Comparison of ENCODE assay signal across 7 mouse cellular contexts in genomic region chr1:187974396-187974795, GRCm38 (mm10).
DNase-seq lines count a peak whose midpoint lies in the region; ATAC-seq lines count a peak whose summit lies in the region.

No protein-coding gene starts in this region.

- no peaks in the 10 kb centered on the region for H3K36me3 ChIP-seq in neural tube, embryonic 12.5 days

- intact Hi-C loops in left cerebral cortex, postnatal 4 days (cut with DNase I) = loop anchor here (5.0 kb wide), 1 partner anchor 1147 kb away; no protein-coding TSS in a partner anchor

- H3K27ac ChIP-seq in neural tube, embryonic 12.5 days = no peak overlapping the region

- H3K4me1 ChIP-seq in neural tube, embryonic 12.5 days = no peaks in the 10 kb centered on the region

- H3K9me3 ChIP-seq in neural tube, embryonic 12.5 days = no peaks in the 10 kb centered on the region

- no peak overlapping the region for H3K4me3 ChIP-seq in neural tube, embryonic 12.5 days

- no peak overlapping the region for H3K4me2 ChIP-seq in neural tube, embryonic 12.5 days (replicated peaks)

- no peaks in the 10 kb centered on the region for H3K27me3 ChIP-seq in neural tube, embryonic 12.5 days (replicated peaks)

- ATAC-seq in neural tube, embryonic 12.5 days (ENCODE audit: low FRiP score, low read depth) = peak; percentile 58

- peak; percentile 61 for DNase-seq in adrenal gland, postnatal 10 days
- peak; percentile 88 for DNase-seq in embryo, embryonic 11 days
- peak; percentile 24 for DNase-seq in gastrocnemius, postnatal 25 days
- DNase-seq in kidney, adult 18-20 months = peak; percentile 31
- DNase-seq in left cerebral cortex, postnatal 4 days = peak; percentile 75
- no peak for DNase-seq in spleen, adult 12 weeks (ENCODE audit: low spot score)

- H3K9ac ChIP-seq in neural tube, embryonic 12.5 days = no peak overlapping the region

- WGBS in neural tube, embryonic 12.5 days = 12% methylated on average over 9 of the region's 9 CpGs
